Mouse (Mus musculus): ENCODE measurements around the gene Bmi1.

DNA sequence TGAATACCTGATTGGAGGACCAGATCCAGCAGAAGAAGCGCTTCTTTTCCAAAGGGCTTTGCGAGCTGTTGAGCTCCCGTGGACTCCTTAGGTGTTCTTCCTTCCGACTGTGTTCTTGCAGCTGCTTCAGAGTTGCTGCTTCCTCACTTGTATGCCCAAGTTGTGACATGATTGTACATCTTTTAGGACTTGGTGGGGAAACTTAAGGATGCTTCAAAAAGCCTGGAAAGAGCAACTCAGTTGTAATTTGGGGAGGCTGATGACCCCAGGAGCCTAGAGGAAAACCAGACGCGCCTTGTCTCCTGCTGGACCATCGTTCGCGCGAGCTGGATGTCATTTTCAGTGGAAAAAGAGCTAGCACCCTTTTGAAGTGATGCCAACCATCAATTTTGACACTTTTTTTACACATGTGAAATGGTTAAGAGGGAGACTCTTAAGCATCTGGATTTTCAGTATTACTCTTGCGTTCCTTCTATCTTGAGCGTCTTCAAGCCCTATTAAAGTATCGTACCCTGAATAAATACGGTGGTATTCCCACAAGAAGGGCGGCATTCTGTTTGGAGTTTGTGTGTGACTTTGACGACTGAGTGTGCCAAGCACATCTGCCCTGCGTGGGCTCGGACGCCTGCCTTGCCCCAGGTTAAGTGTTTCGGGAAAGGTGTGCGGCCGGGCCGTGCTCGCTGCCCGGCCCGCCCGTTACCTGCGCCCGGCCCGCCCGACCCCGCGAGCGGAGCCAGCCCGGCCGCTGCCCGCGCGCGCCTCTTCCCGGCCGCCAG lies 949 bp upstream of the Bmi1 start:
- TF ChIP-seq CTCF (conservative IDR thresholded peaks at IDR 0.05; ENCODE audit: insufficient read depth, insufficient read length, low read depth, low read length), result no peak
- TF ChIP-seq POLR2A (IDR thresholded peaks at IDR 0.05; ENCODE audit: low read depth, low read length), result no peak
